Mouse (Mus musculus) testis, postnatal 10 days (tissue): ENCODE measurements around the gene Gm20683.
A peak's percentile ranks its signal among the peaks of the same experiment; 100 is the strongest.

ENCODE experiments used
- DNase-seq: peaks from one replicate; pipeline ENCODE4 v3.0.0; 2021; ENCODE audit warnings: low spot score

Gene Gm20683

GRCm38 (mm10) chr17:25827546-25828222, 13.9 kb downstream of the Gm20683 start:
- DNase-seq: no peak

- no peak for DNase-seq
These were observed 14.6 kb downstream of the Gm20683 start for GRCm38 (mm10) chr17:25827011-25827410.

- no peak for DNase-seq
These were observed 15.5 kb downstream of the Gm20683 start for GRCm38 (mm10) chr17:25825984-25826570.

GRCm38 (mm10) chr17:25825311-25825710, 16.3 kb downstream of the Gm20683 start:
- DNase-seq: no peak

DNA sequence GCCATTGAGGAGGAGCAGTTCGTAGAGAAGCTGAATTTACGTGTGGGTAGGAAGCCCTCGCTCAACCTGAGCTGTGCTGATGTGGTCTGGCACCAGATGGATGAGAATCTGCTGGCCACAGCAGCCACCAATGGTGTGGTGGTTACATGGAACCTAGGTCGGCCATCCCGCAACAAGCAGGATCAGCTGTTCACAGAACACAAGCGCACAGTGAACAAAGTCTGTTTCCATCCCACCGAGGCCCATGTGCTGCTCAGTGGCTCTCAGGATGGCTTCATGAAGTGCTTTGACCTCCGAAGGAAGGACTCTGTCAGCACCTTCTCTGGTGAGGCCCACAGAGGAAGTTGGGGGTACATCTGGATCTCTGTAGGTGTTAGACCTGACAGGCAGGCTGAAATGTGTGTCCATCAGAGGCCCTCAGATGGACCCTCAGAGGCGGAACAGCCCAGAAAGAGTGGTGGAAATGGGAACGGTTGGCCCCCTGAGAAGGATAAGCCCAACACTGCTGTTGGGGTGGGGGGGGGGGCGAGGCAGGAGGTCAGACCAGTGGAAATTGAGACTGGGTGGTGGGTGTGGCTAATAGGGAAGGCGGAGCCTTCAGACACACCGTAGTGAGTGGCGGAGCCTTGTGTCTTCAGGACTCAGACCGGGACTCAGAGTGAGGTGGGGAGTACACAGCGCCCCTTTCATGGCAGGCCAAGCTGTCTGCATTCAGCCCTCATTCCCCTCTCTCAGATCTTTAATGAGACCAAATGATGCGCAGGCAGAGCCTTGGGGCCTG, 17.0 kb downstream of the Gm20683 start:
- DNase-seq: no peak

DNA sequence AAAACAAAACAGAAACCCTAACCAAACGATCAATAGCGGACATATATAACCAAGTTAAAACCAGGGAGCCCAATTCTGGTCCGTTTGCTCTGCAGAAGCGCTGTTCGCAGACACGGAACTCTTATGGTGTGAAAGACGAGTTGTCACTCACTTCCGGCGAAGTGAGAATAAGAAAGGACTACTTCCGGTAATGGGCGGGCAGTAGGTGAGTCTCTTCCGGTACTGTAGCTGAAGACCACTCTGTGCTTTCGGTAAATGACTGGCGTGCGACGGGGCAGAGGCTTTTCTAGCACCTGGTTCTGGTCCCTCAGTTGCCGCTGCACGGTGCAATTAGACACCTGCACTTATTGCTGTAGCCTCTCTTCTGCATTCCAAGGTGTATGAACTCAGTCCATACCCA, 18.1 kb downstream of the Gm20683 start, which contains the start of gene Wdr24:
Gene Wdr24, plus strand, starts transcription at position 176 of the 400 bp plus-strand sequence.
- peak; percentile 69 for DNase-seq

DNA sequence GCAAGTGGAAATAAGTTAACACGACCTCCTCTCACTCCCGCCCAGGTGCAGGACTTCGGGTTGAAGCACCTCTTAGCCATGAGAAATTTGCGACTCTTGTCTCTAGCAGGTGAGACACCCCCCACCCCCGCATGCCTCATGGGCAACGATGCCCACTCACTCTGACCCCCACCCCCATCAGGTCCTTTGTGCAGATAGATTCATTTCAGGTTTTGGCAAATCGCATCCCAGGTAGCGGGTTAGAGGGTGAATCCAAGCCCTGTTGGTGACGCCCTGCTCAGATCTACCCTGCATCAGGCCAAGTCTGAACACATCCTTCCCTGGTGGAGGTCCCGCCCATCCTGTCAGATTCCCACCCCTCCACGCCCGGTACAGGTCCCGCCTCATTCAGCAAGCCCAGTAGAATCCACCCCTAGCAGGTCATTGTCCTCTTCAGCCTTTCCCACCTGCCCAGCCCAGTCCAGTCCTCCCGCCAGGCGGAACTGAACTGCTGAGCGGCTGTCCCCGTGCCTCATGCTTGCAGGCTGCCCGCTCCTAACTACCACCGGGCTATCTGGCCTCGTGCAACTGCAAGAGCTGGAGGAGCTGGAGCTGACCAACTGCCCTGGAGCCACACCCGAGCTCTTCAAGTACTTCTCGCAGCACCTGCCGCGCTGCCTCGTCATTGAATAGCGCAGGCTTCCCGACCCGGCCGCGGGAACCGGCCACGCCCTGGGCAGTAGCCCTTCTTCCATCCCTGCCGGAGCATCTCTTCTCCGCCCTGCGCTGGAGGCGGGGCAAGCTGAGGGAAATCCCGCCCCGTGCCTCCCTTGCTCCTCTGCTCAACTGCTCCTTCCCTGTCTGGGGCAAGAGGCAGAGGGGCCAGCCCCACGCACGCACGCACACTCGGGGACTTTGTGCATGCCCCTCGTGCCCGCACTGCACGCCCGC, 22.4 kb downstream of the Gm20683 start:
- peak; percentile 52 for DNase-seq

GRCm38 (mm10) chr17:25817662-25818061, 23.9 kb downstream of the Gm20683 start:
- peak; percentile 33 for DNase-seq

DNA sequence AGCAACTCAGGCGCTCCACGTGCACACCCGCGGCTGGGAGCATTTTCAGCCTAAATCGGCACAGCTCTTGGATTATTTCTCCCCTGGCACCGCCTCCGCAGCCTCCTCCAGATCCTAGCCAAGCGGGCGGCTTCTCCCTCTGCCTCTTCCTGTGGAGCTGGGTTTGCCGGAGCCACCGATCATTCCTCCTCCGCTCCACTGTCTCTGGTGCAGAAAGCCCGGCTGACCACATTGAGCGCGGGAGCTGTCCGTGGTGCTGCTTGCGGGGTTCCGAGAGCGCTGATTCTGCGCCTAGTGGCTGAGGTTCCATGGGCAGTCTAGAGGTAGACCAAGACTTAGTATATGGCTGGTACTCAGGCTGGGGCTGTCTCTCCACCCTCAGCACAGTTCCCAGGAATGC, 28.1 kb downstream of the Gm20683 start:
- peak; percentile 94 for DNase-seq

GRCm38 (mm10) chr17:25810890-25811289, 30.7 kb downstream of the Gm20683 start:
- peak; percentile 33 for DNase-seq

- peak; percentile 39 for DNase-seq
These were observed 31.8 kb downstream of the Gm20683 start for GRCm38 (mm10) chr17:25809606-25810340.

DNA sequence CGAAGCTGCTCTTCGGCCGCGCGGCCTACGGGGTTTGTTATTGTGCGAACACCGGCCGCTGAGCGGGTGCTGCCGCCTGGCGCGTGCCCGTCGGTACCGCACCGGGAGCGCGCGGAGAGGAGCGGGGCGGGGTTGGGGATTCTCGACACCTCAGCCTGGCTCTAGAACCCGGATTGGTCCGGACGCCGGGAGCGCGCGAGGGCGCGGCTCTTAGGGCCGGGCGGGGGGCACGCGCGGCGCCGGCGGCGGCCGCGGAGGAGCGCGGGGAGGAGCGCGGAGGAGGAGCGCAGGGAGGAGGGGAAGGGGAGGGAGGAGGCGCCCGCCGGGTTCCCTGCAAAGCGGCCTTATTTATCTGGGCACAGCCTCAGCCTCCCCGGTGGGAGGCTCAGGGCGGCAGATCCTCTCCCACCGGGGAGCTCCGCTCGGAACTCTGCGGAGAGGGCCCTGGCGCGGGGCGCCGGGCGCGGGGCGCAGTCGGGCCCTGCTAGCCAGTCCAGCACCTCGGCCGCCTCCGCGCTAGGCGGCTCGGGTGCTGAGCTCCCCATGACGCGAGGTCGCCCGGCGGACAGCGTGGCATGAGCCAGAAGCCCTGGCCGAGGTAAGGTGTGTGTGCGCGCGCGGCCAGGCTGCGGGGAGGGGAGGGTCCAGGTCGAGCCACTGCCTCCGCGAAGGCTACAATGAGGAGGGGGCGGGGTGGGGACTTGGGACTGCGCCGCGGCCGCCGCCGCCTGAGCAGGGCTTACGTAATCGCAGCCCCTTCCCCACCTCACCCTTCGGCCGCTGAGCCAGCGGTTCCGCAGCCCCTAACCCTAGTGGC, 32.6 kb downstream of the Gm20683 start, which contains the start of gene Fbxl16:
Gene Fbxl16, plus strand, starts transcription at position 297 of the 817 bp plus-strand sequence.
- peak; percentile 76 for DNase-seq

GRCm38 (mm10) chr17:25808028-25808427, 33.5 kb downstream of the Gm20683 start:
- no peak for DNase-seq

DNA sequence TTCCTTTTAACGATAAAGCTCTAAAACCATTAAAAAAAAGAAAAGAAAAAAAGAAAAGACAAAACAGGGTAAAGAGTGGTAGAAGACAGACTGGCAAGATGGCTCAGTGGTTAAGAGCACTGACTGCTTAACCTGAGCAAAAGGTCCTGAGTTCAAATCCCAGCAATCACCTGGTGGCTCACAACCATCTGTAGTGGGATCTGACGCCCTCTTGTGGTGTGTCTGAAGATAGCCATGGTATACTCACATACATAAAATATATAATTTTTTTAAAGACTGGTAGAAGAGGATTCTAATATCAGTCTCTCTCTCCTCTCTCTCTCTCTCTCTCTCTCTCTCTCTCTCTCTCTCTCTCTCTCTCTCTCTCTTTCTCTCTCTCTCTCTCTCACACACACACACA, 34.1 kb downstream of the Gm20683 start:
- peak; percentile 36 for DNase-seq

DNA sequence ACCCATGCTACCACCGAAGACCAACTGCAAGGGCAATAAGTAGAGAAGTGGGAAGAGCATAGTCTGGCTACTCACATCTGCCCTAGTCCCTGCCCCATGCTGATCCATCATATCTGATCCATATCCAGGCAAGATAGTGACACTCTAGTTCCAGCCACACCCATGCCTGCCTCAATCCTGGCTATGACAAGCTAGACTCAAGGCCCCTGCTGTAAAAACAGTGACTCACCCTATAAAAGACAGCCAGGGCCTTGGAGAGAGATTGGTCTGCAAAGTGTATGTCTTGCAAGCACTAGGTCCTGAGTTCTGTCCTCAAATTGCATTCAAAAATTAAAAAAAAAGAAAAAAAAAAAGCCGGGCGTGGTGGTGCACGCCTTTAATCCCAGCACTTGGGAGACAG, 35.1 kb downstream of the Gm20683 start:
- DNase-seq: no peak

DNA sequence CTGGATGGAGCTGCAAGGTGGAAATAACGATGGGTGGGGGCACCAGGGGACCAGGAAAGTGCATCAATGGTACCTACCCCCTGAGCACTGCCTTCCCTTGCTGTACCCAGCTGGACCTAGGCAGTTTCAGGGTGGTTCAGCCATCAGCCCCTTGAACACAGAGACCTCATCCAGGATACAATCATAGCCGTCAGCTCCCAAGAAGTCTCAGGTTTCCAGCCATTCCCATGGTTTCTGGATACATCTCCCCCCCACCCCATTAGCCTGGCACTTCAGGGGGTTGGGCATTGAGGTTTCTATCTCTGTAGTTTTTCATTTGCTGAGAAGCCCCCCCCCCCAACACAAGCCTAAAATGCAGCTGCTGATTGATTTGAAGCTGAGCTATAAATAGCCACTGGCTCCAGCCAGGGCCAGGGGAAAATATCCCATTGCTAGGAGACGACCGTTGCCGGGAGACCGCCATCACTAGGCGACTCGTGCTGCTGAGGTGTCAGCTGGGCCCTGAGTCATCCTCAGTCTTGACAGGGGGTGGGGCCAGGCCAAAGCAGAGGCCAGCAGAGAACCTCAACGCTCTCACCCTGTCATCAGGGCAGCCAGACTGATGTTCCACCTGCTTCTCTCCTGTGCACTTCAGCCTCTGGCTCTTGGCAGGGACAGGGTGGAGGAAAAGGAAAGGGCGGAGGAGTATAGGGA, 38.6 kb downstream of the Gm20683 start:
- peak; percentile 38 for DNase-seq

DNA sequence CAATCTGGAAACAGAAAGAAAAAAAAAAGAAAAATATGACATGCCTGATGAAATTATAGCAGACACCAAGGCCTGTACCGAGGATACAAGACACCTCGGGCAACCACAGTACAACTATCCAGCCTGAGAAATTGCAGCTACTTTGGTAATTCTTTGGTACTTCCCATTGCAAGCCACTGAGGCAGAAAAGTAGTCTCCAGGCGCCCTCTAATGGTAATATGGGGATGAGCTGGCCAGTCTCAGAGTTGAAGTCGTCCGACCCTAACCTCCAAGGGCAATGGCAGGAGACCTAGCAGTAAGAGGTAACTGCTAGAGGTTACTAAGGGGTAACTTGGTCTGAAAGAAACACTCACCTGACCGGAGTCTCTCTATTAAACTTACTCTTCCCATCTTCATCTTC, 40.5 kb downstream of the Gm20683 start:
- DNase-seq: peak; percentile 50

GRCm38 (mm10) chr17:25796951-25797369, 44.6 kb downstream of the Gm20683 start, which contains the start of gene Metrn:
Gene Metrn, minus strand, starts transcription at chr17:25797136.
- peak; percentile 95 for DNase-seq

GRCm38 (mm10) chr17:25796211-25796771, 45.3 kb downstream of the Gm20683 start:
- DNase-seq: peak; percentile 55
